Mouse (Mus musculus): ENCODE measurements around the gene Cadps2. TPM values are rescaled to one million over a fixed set of nuclear protein-coding genes. Genes with fewer than 3 reads are reported as not detected.

Cadps2 gene
- polyA plus RNA-seq, 1 experiment = not detected

GRCm38 (mm10) chr6:23337411-23338063, 501.7 kb downstream of the Cadps2 start:
- H3K4me3 ChIP-seq (ENCODE audit: insufficient read depth, low read length) = no peak overlapping the region
- no peak for TF ChIP-seq CTCF (IDR thresholded peaks at IDR 0.05; ENCODE audit: borderline replicate concordance, insufficient read depth, low read length)
- TF ChIP-seq POLR2A (IDR thresholded peaks at IDR 0.05; ENCODE audit: low read depth, low read length) = no peak
- no peak overlapping the region for H3K27ac ChIP-seq (ENCODE audit: insufficient read depth, low read length)
- no peaks in the 10 kb centered on the region for H3K4me1 ChIP-seq (ENCODE audit: control insufficient read depth, insufficient read depth, low read length)

GRCm38 (mm10) chr6:23314945-23315344, 524.3 kb downstream of the Cadps2 start:
- no peak for TF ChIP-seq CTCF (IDR thresholded peaks at IDR 0.05; ENCODE audit: borderline replicate concordance, insufficient read depth, low read length)
- Histone ChIP-seq H3K4me1 (ENCODE audit: control insufficient read depth, insufficient read depth, low read length) (no peaks in the 10 kb centered on the region), H3K4me3 (ENCODE audit: insufficient read depth, low read length) (no peak overlapping the region), H3K27ac (ENCODE audit: insufficient read depth, low read length) (no peak overlapping the region)

- Histone ChIP-seq H3K27ac (ENCODE audit: insufficient read depth, low read length) (no peak overlapping the region), H3K4me3 (ENCODE audit: insufficient read depth, low read length) (no peak overlapping the region), H3K4me1 (ENCODE audit: control insufficient read depth, insufficient read depth, low read length) (no peaks in the 10 kb centered on the region)
- TF ChIP-seq CTCF (IDR thresholded peaks at IDR 0.05; ENCODE audit: borderline replicate concordance, insufficient read depth, low read length) = no peak
- TF ChIP-seq POLR2A (IDR thresholded peaks at IDR 0.05; ENCODE audit: low read depth, low read length) = no peak
These were observed 524.9 kb downstream of the Cadps2 start for GRCm38 (mm10) chr6:23314291-23314690.

GRCm38 (mm10) chr6:23306046-23306445, 533.2 kb downstream of the Cadps2 start:
- Histone ChIP-seq H3K27ac (ENCODE audit: insufficient read depth, low read length) (no peak overlapping the region), H3K4me1 (ENCODE audit: control insufficient read depth, insufficient read depth, low read length) (no peaks in the 10 kb centered on the region), H3K4me3 (ENCODE audit: insufficient read depth, low read length) (no peak overlapping the region)
- no peak for TF ChIP-seq POLR2A (IDR thresholded peaks at IDR 0.05; ENCODE audit: low read depth, low read length)
- no peak for TF ChIP-seq CTCF (IDR thresholded peaks at IDR 0.05; ENCODE audit: borderline replicate concordance, insufficient read depth, low read length)

GRCm38 (mm10) chr6:23298596-23298995, 540.6 kb downstream of the Cadps2 start:
- Histone ChIP-seq H3K4me1 (ENCODE audit: control insufficient read depth, insufficient read depth, low read length) (no peaks in the 10 kb centered on the region), H3K27ac (ENCODE audit: insufficient read depth, low read length) (no peak overlapping the region), H3K4me3 (ENCODE audit: insufficient read depth, low read length) (no peak overlapping the region)
- TF ChIP-seq POLR2A (IDR thresholded peaks at IDR 0.05; ENCODE audit: low read depth, low read length) = no peak
- no peak for TF ChIP-seq CTCF (IDR thresholded peaks at IDR 0.05; ENCODE audit: borderline replicate concordance, insufficient read depth, low read length)

- no peak for TF ChIP-seq CTCF (IDR thresholded peaks at IDR 0.05; ENCODE audit: borderline replicate concordance, insufficient read depth, low read length)
- TF ChIP-seq POLR2A (IDR thresholded peaks at IDR 0.05; ENCODE audit: low read depth, low read length) = no peak
- Histone ChIP-seq H3K4me3 (ENCODE audit: insufficient read depth, low read length) (no peak overlapping the region), H3K4me1 (ENCODE audit: control insufficient read depth, insufficient read depth, low read length) (no peaks in the 10 kb centered on the region)
These were observed 544.5 kb downstream of the Cadps2 start for GRCm38 (mm10) chr6:23294685-23295084.

GRCm38 (mm10) chr6:23288752-23289151, 550.5 kb downstream of the Cadps2 start:
- H3K27ac ChIP-seq (ENCODE audit: insufficient read depth, low read length) = no peak overlapping the region
- no peak for TF ChIP-seq POLR2A (IDR thresholded peaks at IDR 0.05; ENCODE audit: low read depth, low read length)
- H3K4me1 ChIP-seq (ENCODE audit: control insufficient read depth, insufficient read depth, low read length) = no peaks in the 10 kb centered on the region
- no peak overlapping the region for H3K4me3 ChIP-seq (ENCODE audit: insufficient read depth, low read length)

More at GRCm38 (mm10) chr6:23294685-23295084, 544.5 kb downstream of the Cadps2 start:
- H3K27ac ChIP-seq (ENCODE audit: insufficient read depth, low read length) = no peak overlapping the region

- TF ChIP-seq POLR2A (IDR thresholded peaks at IDR 0.05; ENCODE audit: low read depth, low read length) (no peak), CTCF (IDR thresholded peaks at IDR 0.05; ENCODE audit: borderline replicate concordance, insufficient read depth, low read length) (no peak)
- Histone ChIP-seq H3K4me3 (ENCODE audit: insufficient read depth, low read length) (no peak overlapping the region), H3K27ac (ENCODE audit: insufficient read depth, low read length) (no peak overlapping the region), H3K4me1 (ENCODE audit: control insufficient read depth, insufficient read depth, low read length) (no peaks in the 10 kb centered on the region)
These were observed 557.8 kb downstream of the Cadps2 start for GRCm38 (mm10) chr6:23281514-23281820.

GRCm38 (mm10) chr6:23280811-23281513, 558.3 kb downstream of the Cadps2 start:
- Histone ChIP-seq H3K4me1 (ENCODE audit: control insufficient read depth, insufficient read depth, low read length) (no peaks in the 10 kb centered on the region), H3K4me3 (ENCODE audit: insufficient read depth, low read length) (no peak overlapping the region), H3K27ac (ENCODE audit: insufficient read depth, low read length) (no peak overlapping the region)
- TF ChIP-seq CTCF (IDR thresholded peaks at IDR 0.05; ENCODE audit: borderline replicate concordance, insufficient read depth, low read length) (no peak), POLR2A (IDR thresholded peaks at IDR 0.05; ENCODE audit: low read depth, low read length) (no peak)

GRCm38 (mm10) chr6:23273483-23273882, 565.7 kb downstream of the Cadps2 start:
- no peak overlapping the region for H3K4me3 ChIP-seq (ENCODE audit: insufficient read depth, low read length)
- TF ChIP-seq POLR2A (IDR thresholded peaks at IDR 0.05; ENCODE audit: low read depth, low read length) (no peak), CTCF (IDR thresholded peaks at IDR 0.05; ENCODE audit: borderline replicate concordance, insufficient read depth, low read length) (no peak)
- H3K27ac ChIP-seq (ENCODE audit: insufficient read depth, low read length) = no peak overlapping the region
- H3K4me1 ChIP-seq (ENCODE audit: control insufficient read depth, insufficient read depth, low read length) = no peaks in the 10 kb centered on the region
